23 mouse cellular contexts compared by ENCODE assay signal in the genomic region with DNA sequence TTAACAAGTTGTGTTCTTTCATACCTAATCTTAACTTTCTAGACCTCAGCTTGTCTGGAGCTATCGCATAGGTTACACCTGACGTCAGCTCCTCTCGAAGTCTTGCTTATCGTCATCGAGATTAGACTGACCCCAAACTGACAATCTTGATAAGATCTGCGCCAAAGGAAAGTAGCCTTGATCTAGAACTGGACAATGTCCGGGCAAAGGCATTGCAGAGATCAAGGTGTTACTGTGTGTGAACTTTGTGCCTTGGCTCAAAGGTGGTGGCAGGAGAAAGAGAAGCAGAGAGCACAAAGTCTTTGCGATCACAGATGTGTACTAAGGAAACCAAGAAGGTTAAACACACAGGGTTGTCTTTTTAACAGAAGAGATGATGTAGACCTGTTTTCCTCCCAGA. TPM values are rescaled to one million over a fixed set of nuclear protein-coding genes. Genes with fewer than 3 reads are reported as not detected.
DNase-seq lines count a peak whose midpoint lies in the region; ATAC-seq lines count a peak whose summit lies in the region.
"Had no signal": no experiment of that assay in that cellular context is flagged by ENCODE, and none has a peak within 500 bp of the region (broad histone marks: within the 10 kb centered on the region; RNA-seq: fewer than 3 reads in every experiment).

No protein-coding gene starts in this region.

- no peaks in the 10 kb centered on the region for H3K79me2 ChIP-seq in macrophage (ENCODE audit: inconsistent target)

- H3K4me1 ChIP-seq in kidney, embryonic 14.5 days (ENCODE audit: control insufficient read depth, insufficient read depth, low read length), result no peaks in the 10 kb centered on the region
- H3K4me1 ChIP-seq in kidney, embryonic 15.5 days, result peaks cover 7% of the 10 kb centered on the region
- H3K4me1 ChIP-seq: embryonic facial prominence, embryonic 15.5 days; forebrain, embryonic 10.5 days; hindbrain, embryonic 12.5 days had no signal

- no peak for ATAC-seq in kidney, embryonic 14.5 days (ENCODE audit: low FRiP score, low TSS enrichment)
- ATAC-seq in kidney, embryonic 15.5 days (replicated peaks; ENCODE audit: low FRiP score), result no peak
- ATAC-seq: activated CD4-positive, CD25-positive, alpha-beta regulatory T cell, adult 4 months; forebrain, embryonic 14.5 days; Patski had no signal

- H3K27ac ChIP-seq in kidney, embryonic 14.5 days (ENCODE audit: low read depth, low read length), result no peak overlapping the region
- H3K27ac ChIP-seq in kidney, embryonic 15.5 days, result no peak overlapping the region
- peak overlapping the region; percentile 82 for H3K27ac ChIP-seq in macrophage
- H3K27ac ChIP-seq: embryonic facial prominence, embryonic 15.5 days; forebrain, embryonic 10.5 days; gastrocnemius, adult 2 months; hindbrain, embryonic 12.5 days had no signal

- H3K4me3 ChIP-seq in kidney, embryonic 14.5 days (ENCODE audit: low read length), result no peak overlapping the region
- H3K4me3 ChIP-seq in kidney, embryonic 15.5 days (replicated peaks), result no peak overlapping the region
- H3K4me3 ChIP-seq in macrophage (ENCODE audit: inconsistent target), result no peak overlapping the region
- H3K4me3 ChIP-seq: embryonic facial prominence, embryonic 15.5 days; erythroblast, embryonic 14.5 days; forebrain, embryonic 10.5 days; gastrocnemius, adult 2 months; hindbrain, embryonic 12.5 days had no signal

- WGBS in kidney, embryonic 14.5 days, result 94% methylated on average over 8 of the region's 8 CpGs
- WGBS in kidney, embryonic 15.5 days, result 94% methylated on average over 8 of the region's 8 CpGs
- 94% methylated on average over 8 of the region's 8 CpGs for WGBS in macrophage (ENCODE audit: missing documents)

- no peak overlapping the region for H3K9ac ChIP-seq in kidney, embryonic 14.5 days (ENCODE audit: low read depth, low read length)
- H3K9ac ChIP-seq in kidney, embryonic 15.5 days, result no peak overlapping the region
- H3K9ac ChIP-seq: embryonic facial prominence, embryonic 15.5 days; hindbrain, embryonic 12.5 days had no signal

- H3K4me2 ChIP-seq in kidney, embryonic 14.5 days (replicated peaks; ENCODE audit: low read depth, low read length), result no peak overlapping the region
- H3K4me2 ChIP-seq in kidney, embryonic 15.5 days, result no peak overlapping the region
- H3K4me2 ChIP-seq: embryonic facial prominence, embryonic 15.5 days; hindbrain, embryonic 12.5 days had no signal

- H3K36me3 ChIP-seq in kidney, embryonic 14.5 days (ENCODE audit: control insufficient read depth, insufficient read depth, low read length), result no peaks in the 10 kb centered on the region
- no peaks in the 10 kb centered on the region for H3K36me3 ChIP-seq in kidney, embryonic 15.5 days
- H3K36me3 ChIP-seq in macrophage (ENCODE audit: inconsistent target), result no peaks in the 10 kb centered on the region
- H3K36me3 ChIP-seq: embryonic facial prominence, embryonic 15.5 days; forebrain, embryonic 10.5 days; hindbrain, embryonic 12.5 days had no signal

- H3K9me3 ChIP-seq in kidney, embryonic 14.5 days (ENCODE audit: control insufficient read depth, low read length), result no peaks in the 10 kb centered on the region; the same call in 1 of the 2 replicates
- no peaks in the 10 kb centered on the region for H3K9me3 ChIP-seq in kidney, embryonic 15.5 days (replicated peaks)
- H3K9me3 ChIP-seq: embryonic facial prominence, embryonic 15.5 days; forebrain, embryonic 10.5 days had no signal

- H3K27me3 ChIP-seq in kidney, embryonic 14.5 days (ENCODE audit: control insufficient read depth, insufficient read depth, low read length), result no peaks in the 10 kb centered on the region
- H3K27me3 ChIP-seq in kidney, embryonic 15.5 days, result no peaks in the 10 kb centered on the region
- H3K27me3 ChIP-seq: CH12.LX; embryonic facial prominence, embryonic 15.5 days; hindbrain, embryonic 12.5 days; Patski had no signal

- peak; percentile 42 for DNase-seq in kidney, adult 11 months
- DNase-seq in kidney, adult 9 months, result peak; percentile 75
- DNase-seq in adrenal gland, adult (ENCODE audit: inconsistent age in 2 of 2, low spot score in 1 of 2), result no peak
- DNase-seq: adrenal gland, postnatal 10 days; cerebellum, adult 11 months; cerebellum, adult 8-10 months; cerebellum, postnatal 14 days; embryo, embryonic 11 days; gastrocnemius, adult 2 months; gastrocnemius, postnatal 25 days; heart, postnatal 10 days; heart, postnatal 4 days had no signal

RNA-seq across cellular contexts. Expression of gene Abcd3, which starts 25.2 kb away (rescaled TPM):
- 35.7 and 70.8 TPM in 2 replicates for polyA plus RNA-seq in kidney, embryonic 14.5 days (2014; fragmentation: Nextera tagmentation; extraction: Ambion mirVana)
- polyA plus RNA-seq in kidney, embryonic 15.5 days (2015; fragmentation: Nextera tagmentation; extraction: Ambion mirVana), result 65.3 and 67.2 TPM in 2 replicates
- 10 to 100 TPM; 12.7 to 70.7 (median 40.7) TPM for total RNA-seq in macrophage (2018; cell fraction: chromatin; rRNA removed)
- total RNA-seq in macrophage (2018; cell fraction: cytosol; rRNA removed), result 10 to 100 TPM; 29.3 to 50.1 (median 44.0) TPM
- 10 to 100 TPM; 18.5 to 57.6 (median 32.7) TPM for total RNA-seq in macrophage (2018; cell fraction: nucleus; rRNA removed)
- 36.0 to 44.8 TPM (median 38.1 TPM) in 3 replicates for polyA plus RNA-seq in macrophage (2018)

Comparison
In these comparisons a context has a peak if more than half of its experiments do, and no peak if none do; other contexts are left out.
1. DNase-seq: peak in kidney, adult 11 months (single experiment) and kidney, adult 9 months (single experiment); none in adrenal gland, adult (0 of 2).